Mouse (Mus musculus) CH12.LX (cell line): ENCODE results near the gene Olfr740. TPM values are rescaled to one million over a fixed set of nuclear protein-coding genes. Genes with fewer than 3 reads are reported as not detected.

Source experiments
- DNase-seq: peaks from one replicate; pipeline ENCODE4 v3.0.0-alpha.2; 2013; ENCODE audit errors: extremely low read depth
- H3K27ac ChIP-seq: 2 replicates; pipeline ENCODE4 v1.5.1; 2012; ENCODE audit warnings: low read depth, mild to moderate bottlenecking, control low read depth, moderate library complexity; ENCODE audit not compliant: insufficient read depth
- H3K27me3 ChIP-seq: replicated peaks from 2 replicates; pipeline ENCODE3; 2012; ENCODE audit warnings: inconsistent platforms
- H3K36me3 ChIP-seq, 2 experiments: replicated peaks in 1 of 2; 2 replicates each; pipeline versions ENCODE3 to v1.6.1; 2012; ENCODE audit warnings: inconsistent platforms in 1 of 2, low read length in 1 of 2, mild to moderate bottlenecking in 1 of 2, mixed read lengths in 1 of 2, moderate library complexity in 1 of 2; ENCODE audit not compliant: control insufficient read depth in 1 of 2, insufficient read depth in 1 of 2
- H3K4me1 ChIP-seq, 2 experiments: 2 replicates each; pipeline ENCODE4 v1.6.1; 2012; ENCODE audit warnings: inconsistent platforms in 1 of 2, moderate library complexity in 1 of 2; ENCODE audit not compliant: insufficient read depth in 2 of 2, control insufficient read depth in 1 of 2
- H3K4me2 ChIP-seq: 2 replicates; pipeline ENCODE4 v1.6.1; 2012; ENCODE audit warnings: low read depth, mild to moderate bottlenecking, control low read depth; ENCODE audit not compliant: poor library complexity, insufficient read depth, severe bottlenecking
- H3K4me3 ChIP-seq, 3 experiments: fragments of 150-350 bp in 1 of 3; sonication (generic) in 1 of 3; replicated peaks in 1 of 3; 2 replicates each; pipeline versions ENCODE3 to v1.5.1; 2011 to 2012; ENCODE audit warnings: low read depth in 2 of 3, low read length in 2 of 3, mild to moderate bottlenecking in 2 of 3, moderate library complexity in 2 of 3, control low read depth in 1 of 3, improper control_type of control experiment in 1 of 3, inconsistent platforms in 1 of 3, mixed read lengths in 1 of 3; ENCODE audit not compliant: poor library complexity in 1 of 3
- H3K79me2 ChIP-seq: replicated peaks from 2 replicates; pipeline ENCODE4 v1.6.1; 2012; ENCODE audit warnings: mild to moderate bottlenecking, moderate library complexity; ENCODE audit not compliant: control insufficient read depth, poor library complexity, insufficient read depth, severe bottlenecking; ENCODE audit errors: extremely low read depth
- H3K9ac ChIP-seq: 2 replicates; pipeline ENCODE4 v1.6.1; 2012; ENCODE audit warnings: low read depth, mild to moderate bottlenecking, control low read depth, moderate library complexity; ENCODE audit not compliant: insufficient read depth
- H3K9me3 ChIP-seq: replicated peaks from 2 replicates; pipeline ENCODE3; 2012; ENCODE audit warnings: low read length, inconsistent platforms, mixed read lengths
- CHD1 ChIP-seq: IDR thresholded peaks from 2 replicates; pipeline ENCODE4 v1.6.1; 2012; ENCODE audit warnings: low read depth, low read length, improper control_type of control experiment, inconsistent platforms
- ELF1 ChIP-seq: IDR thresholded peaks from 2 replicates; pipeline ENCODE4 v1.6.1; 2014; ENCODE audit warnings: low read depth, mild to moderate bottlenecking, inconsistent platforms, low read length, improper control_type of control experiment
- JUN ChIP-seq: IDR thresholded peaks from 2 replicates; pipeline ENCODE4 v1.6.1; 2011; ENCODE audit warnings: low read depth, mild to moderate bottlenecking, low read length, improper control_type of control experiment, moderate library complexity; ENCODE audit not compliant: insufficient read depth
- MXI1 ChIP-seq: IDR thresholded peaks from 2 replicates; pipeline ENCODE4 v1.6.1; 2011; ENCODE audit warnings: mild to moderate bottlenecking, low read depth, low read length, improper control_type of control experiment
- MYC ChIP-seq: IDR thresholded peaks from 2 replicates; pipeline ENCODE4 v1.6.1; 2011; ENCODE audit warnings: low read depth, mild to moderate bottlenecking, improper control_type of control experiment, low read length
- NRF1 ChIP-seq: IDR thresholded peaks from 2 replicates; pipeline ENCODE4 v1.6.1; 2014; ENCODE audit warnings: low read depth, mild to moderate bottlenecking, inconsistent platforms, low read length, improper control_type of control experiment, moderate library complexity
- POLR2AphosphoS2 ChIP-seq: IDR thresholded peaks from 2 replicates; pipeline ENCODE4 v1.6.1; 2011; ENCODE audit warnings: low read depth, low read length, improper control_type of control experiment
- RAD21 ChIP-seq: IDR thresholded peaks from 2 replicates; pipeline ENCODE4 v1.6.1; 2011; ENCODE audit warnings: low read depth, mild to moderate bottlenecking, low read length, improper control_type of control experiment, moderate library complexity
- RCOR1 ChIP-seq: conservative IDR thresholded peaks from 2 replicates; pipeline ENCODE4 v1.6.1; 2012; ENCODE audit warnings: low read depth, mild to moderate bottlenecking, inconsistent platforms, low read length, improper control_type of control experiment
- SIN3A ChIP-seq: IDR thresholded peaks from 2 replicates; pipeline ENCODE4 v1.6.1; 2012; ENCODE audit warnings: low read length, improper control_type of control experiment, inconsistent platforms
- TBP ChIP-seq: conservative IDR thresholded peaks from 2 replicates; pipeline ENCODE4 v1.6.1; 2011; ENCODE audit warnings: low read depth, low read length, improper control_type of control experiment
- UBTF ChIP-seq: IDR thresholded peaks from 2 replicates; pipeline ENCODE4 v1.6.1; 2012; ENCODE audit warnings: low read depth, mild to moderate bottlenecking, inconsistent platforms, low read length, improper control_type of control experiment, moderate library complexity
- USF2 ChIP-seq: conservative IDR thresholded peaks from 2 replicates; pipeline ENCODE4 v1.6.1; 2011; ENCODE audit warnings: low read depth, low read length, improper control_type of control experiment
- ZC3H11A ChIP-seq: IDR thresholded peaks from 2 replicates; pipeline ENCODE4 v1.6.1; 2012; ENCODE audit warnings: low read depth, mild to moderate bottlenecking, inconsistent platforms, low read length, improper control_type of control experiment
- ZKSCAN1 ChIP-seq: IDR thresholded peaks from 2 replicates; pipeline ENCODE4 v1.6.1; 2012; ENCODE audit warnings: low read depth, inconsistent platforms, low read length, improper control_type of control experiment, borderline replicate concordance
- ZMIZ1 ChIP-seq: IDR thresholded peaks from 2 replicates; pipeline ENCODE4 v1.6.1; 2012; ENCODE audit warnings: low read depth, mild to moderate bottlenecking, inconsistent platforms, low read length, improper control_type of control experiment
- ZNF384 ChIP-seq: IDR thresholded peaks from 2 replicates; pipeline ENCODE4 v1.6.1; 2012; ENCODE audit warnings: low read depth, low read length, improper control_type of control experiment, inconsistent platforms
- dilution Hi-C: fragments of 300-500 bp; cut with MboI; formaldehyde crosslinking; loops from 2 replicates; pipeline ENCODE4 v1.14.3; 2020; ENCODE audit warnings: low sequenced_read_pairs; ENCODE audit not compliant: extremely low pct_unique_long_range_greater_than_20kb, extremely low pct_ligation_motif_present
- in situ Hi-C: fragments of 300-500 bp; cut with MboI; formaldehyde crosslinking; loops from 3 replicates; pipeline ENCODE4 v1.14.3; 2019; ENCODE audit warnings: low sequenced_read_pairs, low pct_ligation_motif_present, low pct_unique_long_range_greater_than_20kb, mixed read lengths
- polyA plus RNA-seq: library from polyadenylated mRNA; unstranded; fragments of >175 nt; gene quantifications from 2 replicates; pipeline ENCODE4 v1.2.1, GENCODE M21; 2012; ENCODE audit warnings: low read depth; ENCODE audit not compliant: insufficient read length
- total RNA-seq, 2 experiments: library from RNA; depleted of rRNA; stranded (reverse); fragments of 300-350 nt in 1 of 2; fragments of >200 nt in 1 of 2; gene quantifications; 2 replicates each; pipeline ENCODE4 v1.2.3; 2012 to 2014

The Olfr740 gene
- total and polyA plus RNA-seq, 3 experiments, result not detected

DNA sequence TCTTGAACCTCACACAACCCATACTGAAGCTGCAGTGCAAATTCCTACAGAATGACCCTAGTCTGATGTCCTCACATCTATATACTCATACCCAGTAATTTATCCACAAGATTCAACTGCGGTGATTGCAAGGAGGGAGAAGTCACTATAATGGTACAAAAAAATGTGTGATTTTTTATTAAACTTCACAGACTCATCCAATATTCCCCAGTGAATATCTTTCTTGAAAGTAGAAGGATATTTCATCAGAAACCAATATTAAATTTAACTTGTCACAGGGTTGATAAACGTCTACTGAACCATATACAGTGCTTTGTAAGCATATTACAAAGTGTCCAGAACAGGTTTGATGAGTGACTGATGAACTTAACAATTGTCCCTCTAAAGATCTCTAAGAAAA is 27.1 kb downstream of the Olfr740 start, which contains the start of gene Olfr741:
Gene Olfr741, plus strand, starts transcription at position 301 of the 400 bp plus-strand sequence.
- Histone ChIP-seq H3K36me3 (no peaks in the 10 kb centered on the region), H3K27me3 (peaks cover 4% of the 10 kb centered on the region), H3K4me1 (no peaks in the 10 kb centered on the region), H3K79me2 (no peaks in the 10 kb centered on the region), H3K4me2 (no peak within 1 kb of the TSS), H3K27ac (no peak within 1 kb of the TSS), H3K4me3 (no peak within 1 kb of the TSS), H3K9ac (no peak within 1 kb of the TSS), H3K9me3 (no peaks in the 10 kb centered on the region)
- in situ Hi-C loops (no loop called here), dilution Hi-C loops (no loop called here)
- DNase-seq, result no peak
- TF ChIP-seq RCOR1 (no peak), CHD1 (no peak), SIN3A (no peak), RAD21 (no peak), MXI1 (no peak), ELF1 (no peak), MYC (no peak), POLR2AphosphoS2 (no peak), NRF1 (no peak), USF2 (no peak), JUN (no peak), UBTF (no peak), ZNF384 (no peak), ZMIZ1 (no peak), TBP (no peak), ZC3H11A (no peak)

DNA sequence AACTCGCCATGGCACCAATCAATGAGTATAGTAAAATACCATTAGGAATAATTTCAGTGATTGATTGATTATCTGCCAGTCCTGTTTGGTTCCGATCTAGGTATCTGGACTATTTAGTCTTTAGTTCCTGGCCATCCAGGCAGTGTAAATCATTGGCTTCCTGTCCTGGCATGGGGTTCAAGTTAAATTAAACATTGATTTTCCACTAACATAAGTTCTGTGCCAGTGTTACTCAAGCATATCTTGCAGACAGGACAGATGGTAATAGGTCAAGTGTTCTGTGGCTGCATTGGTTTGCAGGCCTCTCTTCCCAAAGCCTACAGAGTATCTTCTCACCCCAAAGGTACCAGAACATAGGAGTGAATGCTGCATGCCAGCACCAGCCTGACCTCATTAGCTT is 33.1 kb downstream of the Olfr740 start:
- dilution Hi-C loops (no loop called here), in situ Hi-C loops (no loop called here)
- H3K79me2 ChIP-seq, result no peaks in the 10 kb centered on the region
- H3K9ac ChIP-seq, result no peak overlapping the region
- H3K9me3 ChIP-seq, result no peaks in the 10 kb centered on the region
- H3K4me1 ChIP-seq, result no peaks in the 10 kb centered on the region
- H3K36me3 ChIP-seq, result no peaks in the 10 kb centered on the region
- DNase-seq, result no peak
- H3K27me3 ChIP-seq, result peaks cover 8% of the 10 kb centered on the region
- no peak overlapping the region for H3K27ac ChIP-seq
- H3K4me3 ChIP-seq, result no peak overlapping the region
- H3K4me2 ChIP-seq, result no peak overlapping the region
- TF ChIP-seq RCOR1, result no peak
- TF ChIP-seq ZKSCAN1, result no peak
- no peak for TF ChIP-seq ELF1
